Mouse (Mus musculus) lung, postnatal 36 days (tissue): ENCODE results near the gene Kcnn4.

Experiments
- DNase-seq: peaks from one replicate; pipeline ENCODE4 v3.0.0; 2022; ENCODE audit warnings: mixed read lengths

The Kcnn4 gene

GRCm38 (mm10) chr7:24369731-24370541, at the start of gene Kcnn4:
Gene Kcnn4 (plus strand): TSS chr7:24370263.
- DNase-seq, result no peak

- no peak for DNase-seq
These were observed 47.5 kb upstream of the Kcnn4 start for GRCm38 (mm10) chr7:24322593-24322992.

- peak; percentile 50 for DNase-seq
These were observed 44.9 kb upstream of the Kcnn4 start for GRCm38 (mm10) chr7:24325197-24325596.

- DNase-seq, result peak; percentile 18
These were observed 44.4 kb upstream of the Kcnn4 start for GRCm38 (mm10) chr7:24325675-24326128.

GRCm38 (mm10) chr7:24326273-24327135, 43.6 kb upstream of the Kcnn4 start:
- peak; percentile 48 for DNase-seq

- DNase-seq, result peak; percentile 69
These were observed 42.6 kb upstream of the Kcnn4 start for GRCm38 (mm10) chr7:24327281-24327975.

GRCm38 (mm10) chr7:24333304-24333986, 36.6 kb upstream of the Kcnn4 start, which contains the start of gene Tescl:
Gene Tescl (minus strand): TSS chr7:24333936.
- peak; percentile 20 for DNase-seq

GRCm38 (mm10) chr7:24335699-24336309, 34.3 kb upstream of the Kcnn4 start:
- peak; percentile 92 for DNase-seq

GRCm38 (mm10) chr7:24338241-24338640, 31.8 kb upstream of the Kcnn4 start:
- no peak for DNase-seq

GRCm38 (mm10) chr7:24343701-24344272, 26.3 kb upstream of the Kcnn4 start:
- no peak for DNase-seq

- no peak for DNase-seq
These were observed 23.6 kb upstream of the Kcnn4 start for GRCm38 (mm10) chr7:24346444-24346843.

GRCm38 (mm10) chr7:24348896-24349295, 21.2 kb upstream of the Kcnn4 start, which contains the start of gene Lypd5:
Gene Lypd5 (plus strand): TSS chr7:24349196.
- no peak for DNase-seq

- DNase-seq, result no peak
These were observed 14.4 kb upstream of the Kcnn4 start for GRCm38 (mm10) chr7:24355646-24356045.

- DNase-seq, result no peak
These were observed 14.0 kb upstream of the Kcnn4 start for GRCm38 (mm10) chr7:24356081-24356480.

- DNase-seq, result no peak
These were observed 12.2 kb upstream of the Kcnn4 start for GRCm38 (mm10) chr7:24357899-24358298.

GRCm38 (mm10) chr7:24359269-24359668, 10.8 kb upstream of the Kcnn4 start:
- DNase-seq, result no peak

- DNase-seq, result no peak
These were observed 9.1 kb upstream of the Kcnn4 start for GRCm38 (mm10) chr7:24361001-24361400.

- peak; percentile 47 for DNase-seq
These were observed 6.8 kb upstream of the Kcnn4 start for GRCm38 (mm10) chr7:24363228-24363627.

- DNase-seq, result peak; percentile 91
These were observed 5.2 kb upstream of the Kcnn4 start for GRCm38 (mm10) chr7:24364827-24365226.

GRCm38 (mm10) chr7:24365258-24366014, 4.6 kb upstream of the Kcnn4 start:
- no peak for DNase-seq
